ENCODE assay signal across 9 mouse cellular contexts in the genomic region with DNA sequence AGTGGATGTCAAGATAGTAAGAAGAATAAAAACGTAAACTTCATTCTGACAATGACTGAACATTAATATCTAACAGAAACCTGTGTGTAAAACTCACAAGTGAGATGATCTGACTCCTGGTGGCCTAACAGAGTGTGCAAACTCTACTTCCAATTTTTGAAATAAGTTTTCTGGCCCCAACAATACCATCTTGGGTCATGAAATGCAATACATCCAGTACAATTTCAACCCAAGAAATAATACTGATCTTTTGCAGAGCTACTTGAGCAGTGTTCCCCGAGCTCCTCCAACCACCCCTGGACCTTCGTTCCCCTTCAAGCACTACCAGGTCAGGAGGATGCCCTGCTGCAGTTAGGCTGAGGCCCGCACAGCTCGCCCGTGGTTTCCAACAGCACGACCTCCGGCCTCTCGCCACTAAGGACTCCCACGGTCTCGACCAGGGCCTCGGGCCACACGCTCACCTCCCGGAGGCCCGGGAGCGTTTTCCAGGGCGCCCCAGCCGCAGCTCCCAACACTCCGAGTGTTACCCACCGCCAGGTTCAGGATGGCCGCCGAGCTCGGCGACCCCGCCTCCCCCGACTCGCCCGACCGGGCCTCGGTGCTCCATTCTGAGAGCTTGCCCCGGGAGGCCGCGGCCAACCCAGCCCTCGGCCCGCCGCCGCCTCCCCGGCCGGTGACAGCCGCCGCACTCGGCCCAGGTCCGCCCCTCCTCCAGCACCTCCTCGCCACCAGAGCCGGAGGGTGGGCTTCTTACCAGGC. TPM values are rescaled to one million over a fixed set of nuclear protein-coding genes. Genes with fewer than 3 reads are reported as not detected.
DNase-seq lines count a peak whose midpoint lies in the region; ATAC-seq and TF ChIP-seq lines count a peak whose summit lies in the region.
"Had no signal": no experiment of that assay in that cellular context is flagged by ENCODE, and none has a peak within 500 bp of the region (broad histone marks: within the 10 kb centered on the region; RNA-seq: fewer than 3 reads in every experiment).

No protein-coding gene starts in this region.

- H3K27ac ChIP-seq in MEL (ENCODE audit: control insufficient read depth, low read depth, low read length), result peak overlapping the region; percentile 85
- H3K27ac ChIP-seq in embryonic facial prominence, embryonic 14.5 days (replicated peaks; ENCODE audit: low read depth, low read length), result peak overlapping the region; percentile 96
- peak overlapping the region; percentile 97 for H3K27ac ChIP-seq in hindbrain, embryonic 13.5 days

- peaks cover 7 to 26% of the 10 kb centered on the region in 2 experiments for H3K4me1 ChIP-seq in MEL (ENCODE audit: control insufficient read depth in 1 of 2, insufficient read depth in 2 of 2, low read length in 2 of 2)
- peaks cover 22% of the 10 kb centered on the region for H3K4me1 ChIP-seq in embryonic facial prominence, embryonic 14.5 days (ENCODE audit: control insufficient read depth, insufficient read depth, low read length)
- H3K4me1 ChIP-seq in hindbrain, embryonic 13.5 days (replicated peaks), result peaks cover 24% of the 10 kb centered on the region

- WGBS in embryonic facial prominence, embryonic 14.5 days, result under 1% methylated on average over 35 of the region's 45 CpGs
- 1% methylated on average over 45 of the region's 45 CpGs for WGBS in hindbrain, embryonic 13.5 days

- intact Hi-C loops in left cerebral cortex, postnatal 14 days (cut with DNase I), result loop anchor here (5.0 kb wide), 1 partner anchor 43 kb away; the partner anchor contains the start of gene Ascc2

- H3K4me3 ChIP-seq in MEL (ENCODE audit: control insufficient read depth in 1 of 2, insufficient read depth in 1 of 2, low read depth in 2 of 2, low read length in 2 of 2), result peak overlapping the region; percentile 72 to 96
- H3K4me3 ChIP-seq in embryonic facial prominence, embryonic 14.5 days (ENCODE audit: low read depth, low read length), result peak overlapping the region; percentile 98
- H3K4me3 ChIP-seq in hindbrain, embryonic 13.5 days, result peak overlapping the region; percentile 93

- peak; percentile 36 for DNase-seq in gastrocnemius, adult 18-20 months (ENCODE audit: low spot score)
- no peak for DNase-seq in gastrocnemius, postnatal 25 days
- DNase-seq in MEL (ENCODE audit: low read depth, low spot score), result peak; percentile 80
- peak; percentile 37 for DNase-seq in embryonic facial prominence, embryonic 14.5 days (ENCODE audit: low spot score)
- peak; percentile 8 to 15 for DNase-seq in left cerebral cortex, postnatal 14 days (ENCODE audit: low spot score in 2 of 2)
- peak; percentile 56 for DNase-seq in spleen, adult 12 weeks (ENCODE audit: low spot score)

- peaks cover under 1 to 40% of the 10 kb centered on the region in 2 experiments; a peak in 3 of 4 replicates for H3K36me3 ChIP-seq in MEL (ENCODE audit: control insufficient read depth in 1 of 2, insufficient read depth in 2 of 2, low read length in 2 of 2)
- H3K36me3 ChIP-seq in embryonic facial prominence, embryonic 14.5 days (ENCODE audit: control insufficient read depth, insufficient read depth, low read length), result no peaks in the 10 kb centered on the region
- no peaks in the 10 kb centered on the region for H3K36me3 ChIP-seq in hindbrain, embryonic 13.5 days

- ATAC-seq in embryonic facial prominence, embryonic 14.5 days (ENCODE audit: low read depth), result peak; percentile 87
- ATAC-seq in hindbrain, embryonic 13.5 days (ENCODE audit: low FRiP score), result peak; percentile 94
- peak; percentile 21; the same call in 1 of the 2 replicates for ATAC-seq in megakaryocyte progenitor cell, adult 5-6 weeks (replicated peaks; ENCODE audit: poor library complexity)

- peak overlapping the region; percentile 52 for H3K4me2 ChIP-seq in embryonic facial prominence, embryonic 14.5 days (ENCODE audit: low read depth, low read length)
- H3K4me2 ChIP-seq in hindbrain, embryonic 13.5 days, result peak overlapping the region; percentile 76

- H3K79me2 ChIP-seq in MEL (ENCODE audit: control insufficient read depth, insufficient read depth, low read length, poor library complexity), result peaks cover 44% of the 10 kb centered on the region

- peak in 1 of 2 experiments; percentile 28; a peak in 1 of 4 replicates for TF ChIP-seq EP300 in MEL (IDR thresholded peaks at IDR 0.05; ENCODE audit: low read depth in 1 of 2, low read length in 2 of 2)

- no peaks in the 10 kb centered on the region for H3K9me3 ChIP-seq in MEL (replicated peaks; ENCODE audit: insufficient read depth, low read length)
- no peaks in the 10 kb centered on the region for H3K9me3 ChIP-seq in embryonic facial prominence, embryonic 14.5 days (ENCODE audit: control insufficient read depth, low read length)
- H3K9me3 ChIP-seq in hindbrain, embryonic 13.5 days, result no peaks in the 10 kb centered on the region

- 0 out of 4 replicates have a peak, but pooled peaks of 1 of the 2 experiments have one; percentile 2 for TF ChIP-seq POLR2A in MEL (IDR thresholded peaks at IDR 0.05; ENCODE audit: control insufficient read depth in 1 of 2, insufficient read depth in 1 of 2, low read depth in 1 of 2, low read length in 2 of 2, poor library complexity in 1 of 2)

- H3K27me3 ChIP-seq in MEL (ENCODE audit: control insufficient read depth in 1 of 2, insufficient read depth in 2 of 2, low read length in 2 of 2), result no peaks in the 10 kb centered on the region
- no peaks in the 10 kb centered on the region for H3K27me3 ChIP-seq in embryonic facial prominence, embryonic 14.5 days (replicated peaks; ENCODE audit: control insufficient read depth, insufficient read depth, low read length)
- H3K27me3 ChIP-seq in hindbrain, embryonic 13.5 days, result no peaks in the 10 kb centered on the region

- H3K9ac ChIP-seq in MEL (ENCODE audit: control insufficient read depth, low read depth, low read length, poor library complexity, severe bottlenecking), result peak overlapping the region; percentile 79
- peak overlapping the region; percentile 98 for H3K9ac ChIP-seq in embryonic facial prominence, embryonic 14.5 days (ENCODE audit: low read depth, low read length)
- peak overlapping the region; percentile 97 for H3K9ac ChIP-seq in hindbrain, embryonic 13.5 days

- peak; percentile 7 for TF ChIP-seq RAD21 in MEL (IDR thresholded peaks at IDR 0.05; ENCODE audit: low read depth, low read length)

- peak in 1 of 3 experiments; percentile 17; a peak in 1 of 6 replicates for TF ChIP-seq CTCF in MEL (IDR thresholded peaks at IDR 0.05 in 2 of 3, conservative IDR thresholded peaks at IDR 0.05 in 1 of 3; ENCODE audit: control insufficient read depth in 1 of 3, insufficient read depth in 1 of 3, low read depth in 2 of 3, low read length in 3 of 3, poor library complexity in 1 of 3, severe bottlenecking in 1 of 3)

TF ChIP-seq in MEL, 35 proteins besides CTCF, POLR2A, EP300 and RAD21 (continues in another document):
- TF ChIP-seq USF1 (IDR thresholded peaks at IDR 0.05; ENCODE audit: low read depth, low read length), result no peak
- TF ChIP-seq POLR2AphosphoS2 (IDR thresholded peaks at IDR 0.05; ENCODE audit: low read length), result no peak
- TF ChIP-seq ZNF384 (IDR thresholded peaks at IDR 0.05; ENCODE audit: low read depth, low read length), result peak; percentile 77
- no peak for TF ChIP-seq ZKSCAN1 (IDR thresholded peaks at IDR 0.05; ENCODE audit: low read depth, low read length)
- 0 out of 2 replicates have a peak, but pooled peaks have one; percentile 52 for TF ChIP-seq MYC (IDR thresholded peaks at IDR 0.05; ENCODE audit: low read depth, low read length)
- no peak for TF ChIP-seq POLR2AphosphoS5 (IDR thresholded peaks at IDR 0.05; ENCODE audit: borderline replicate concordance, low read depth, low read length)
- peak; percentile 23; the same call in 1 of the 2 replicates for TF ChIP-seq BHLHE40 (IDR thresholded peaks at IDR 0.05; ENCODE audit: borderline replicate concordance, low read depth, low read length)
- TF ChIP-seq SIN3A (IDR thresholded peaks at IDR 0.05; ENCODE audit: low read length), result peak; percentile 59; the same call in 1 of the 2 replicates
- TF ChIP-seq GABPA (IDR thresholded peaks at IDR 0.05; ENCODE audit: low read depth, low read length), result 0 out of 2 replicates have a peak, but pooled peaks have one; percentile 30
- TF ChIP-seq HCFC1 (IDR thresholded peaks at IDR 0.05; ENCODE audit: low read depth, low read length), result peak; percentile 10; the same call in 1 of the 2 replicates

RNA-seq across cellular contexts. Expression of gene Mtmr3, which starts 0.6 kb away (rescaled TPM):
- total RNA-seq in gastrocnemius, adult 18-20 months (2021), result 10 to 100 TPM; 45.1 to 51.2 TPM
- total RNA-seq in gastrocnemius, postnatal 25 days (2021), result 10 to 100 TPM; 36.5 to 41.4 TPM
- total RNA-seq in MEL (2012; rRNA removed), result 31.9 and 36.5 TPM in 2 replicates
- polyA plus RNA-seq in MEL (2012; ENCODE audit: insufficient read depth in 1 of 2, insufficient read length in 2 of 2, low read depth in 1 of 2, low replicate concordance in 2 of 2, missing spikeins in 1 of 2), result 10 to 100 TPM in 1 of 2 experiments, not detected in 1; 29.1 TPM
- 27.7 and 30.1 TPM in 2 replicates for polyA plus RNA-seq in embryonic facial prominence, embryonic 14.5 days (2014; fragmentation: Nextera tagmentation; extraction: Ambion mirVana)
- 35.9 and 36.7 TPM in 2 replicates for polyA plus RNA-seq in hindbrain, embryonic 13.5 days (2015; fragmentation: Nextera tagmentation; extraction: Ambion mirVana)
- 10 to 100 TPM; 60.8 to 65.5 TPM for total RNA-seq in left cerebral cortex, postnatal 14 days (2021)
- 31.2 and 32.4 TPM in 2 replicates for total RNA-seq in megakaryocyte progenitor cell, adult 5-6 weeks (2015)
- 54.5 and 59.0 TPM in 2 replicates for total RNA-seq in megakaryocyte progenitor cell, adult 5-6 weeks (2017)

RNA-seq across cellular contexts. Expression of gene Gm11032, which starts 25.8 kb away (rescaled TPM):
- total RNA-seq in gastrocnemius, adult 18-20 months (2021), result not detected
- not detected for total RNA-seq in gastrocnemius, postnatal 25 days (2021)
- total RNA-seq in MEL (2012; rRNA removed), result not detected in 2 replicates
- polyA plus RNA-seq in MEL (2012; ENCODE audit: insufficient read depth in 1 of 2, insufficient read length in 2 of 2, low read depth in 1 of 2, low replicate concordance in 2 of 2, missing spikeins in 1 of 2), result not detected
- polyA plus RNA-seq in embryonic facial prominence, embryonic 14.5 days (2014; fragmentation: Nextera tagmentation; extraction: Ambion mirVana), result not detected in 2 replicates
- polyA plus RNA-seq in hindbrain, embryonic 13.5 days (2015; fragmentation: Nextera tagmentation; extraction: Ambion mirVana), result not detected in 2 replicates
- total RNA-seq in left cerebral cortex, postnatal 14 days (2021), result not detected
- total RNA-seq in megakaryocyte progenitor cell, adult 5-6 weeks (2015), result not detected in 2 replicates
- total RNA-seq in megakaryocyte progenitor cell, adult 5-6 weeks (2017), result not detected in 2 replicates
- total RNA-seq: layer of hippocampus, postnatal 14 days had no signal

RNA-seq across cellular contexts. Expression of gene Ascc2, which starts 43.5 kb away (rescaled TPM):
- 10 to 100 TPM; 15.7 to 16.5 TPM for total RNA-seq in gastrocnemius, adult 18-20 months (2021)
- total RNA-seq in gastrocnemius, postnatal 25 days (2021), result 10 to 100 TPM; 14.2 to 14.7 TPM
- total RNA-seq in MEL (2012; rRNA removed), result 27.5 and 29.4 TPM in 2 replicates
- 10 to 100 TPM; 43.5 to 98.2 TPM for polyA plus RNA-seq in MEL (2012; ENCODE audit: insufficient read depth in 1 of 2, insufficient read length in 2 of 2, low read depth in 1 of 2, low replicate concordance in 2 of 2, missing spikeins in 1 of 2)
- polyA plus RNA-seq in embryonic facial prominence, embryonic 14.5 days (2014; fragmentation: Nextera tagmentation; extraction: Ambion mirVana), result 27.8 and 31.4 TPM in 2 replicates
- 20.8 and 21.5 TPM in 2 replicates for polyA plus RNA-seq in hindbrain, embryonic 13.5 days (2015; fragmentation: Nextera tagmentation; extraction: Ambion mirVana)
- 10 to 100 TPM; 18.6 to 19.8 TPM for total RNA-seq in left cerebral cortex, postnatal 14 days (2021)
- total RNA-seq in megakaryocyte progenitor cell, adult 5-6 weeks (2015), result 15.3 and 19.6 TPM in 2 replicates
- total RNA-seq in megakaryocyte progenitor cell, adult 5-6 weeks (2017), result 16.2 and 23.7 TPM in 2 replicates

Comparison
In these comparisons a context has a peak if more than half of its experiments do, and no peak if none do; other contexts are left out.
1. ATAC-seq: peak in every context shown above with its lines; median percentile 94 in hindbrain, embryonic 13.5 days; 87 in embryonic facial prominence, embryonic 14.5 days; 21 in megakaryocyte progenitor cell, adult 5-6 weeks.